Mouse (Mus musculus): ENCODE results near the gene Fgf11. TPM values are rescaled to one million over a fixed set of nuclear protein-coding genes. Genes with fewer than 3 reads are reported as not detected.

The Fgf11 gene
- polyA plus RNA-seq, 1 experiment from 2014 or later = 2.6 TPM

- H3K27ac ChIP-seq (ENCODE audit: low read length) = 0 out of 2 replicates have a peak within 1 kb of the TSS, but pooled peaks have one; percentile 43
- 2% methylated on average over 52 of the region's 52 CpGs for WGBS
Measured at GRCm38 (mm10) chr11:69795168-69795982, 6.3 kb downstream of the Fgf11 start, which contains the start of gene Chrnb1. Chrnb1 (minus strand) TSS chr11:69795943.

GRCm38 (mm10) chr11:69793429-69793828, 8.2 kb downstream of the Fgf11 start:
- Histone ChIP-seq H3K4me2 (replicated peaks; ENCODE audit: low read depth, low read length) (no peak overlapping the region), H3K9me3 (ENCODE audit: low read length) (no peaks in the 10 kb centered on the region), H3K27ac (ENCODE audit: low read length) (no peak overlapping the region), H3K36me3 (ENCODE audit: insufficient read depth, low read length) (no peaks in the 10 kb centered on the region), H3K9ac (replicated peaks; ENCODE audit: low read length) (no peak overlapping the region), H3K4me3 (ENCODE audit: low read length) (no peak overlapping the region), H3K27me3 (ENCODE audit: insufficient read depth, low read length) (peaks cover 5% of the 10 kb centered on the region; the same call in 1 of the 2 replicates), H3K4me1 (ENCODE audit: insufficient read depth, low read length) (peaks cover 6% of the 10 kb centered on the region; the same call in 1 of the 2 replicates)
- ATAC-seq (ENCODE audit: low FRiP score, low TSS enrichment) = no peak
- WGBS = 53% methylated on average over 5 of the region's 5 CpGs

More at GRCm38 (mm10) chr11:69795168-69795982, 6.3 kb downstream of the Fgf11 start, which contains the start of gene Chrnb1:
- Histone ChIP-seq H3K27me3 (ENCODE audit: insufficient read depth, low read length) (peaks cover 5% of the 10 kb centered on the region; the same call in 1 of the 2 replicates), H3K4me3 (ENCODE audit: low read length) (peak within 1 kb of the TSS; percentile 62), H3K9ac (replicated peaks; ENCODE audit: low read length) (peak within 1 kb of the TSS; percentile 73), H3K9me3 (ENCODE audit: low read length) (no peaks in the 10 kb centered on the region), H3K4me2 (replicated peaks; ENCODE audit: low read depth, low read length) (peak within 1 kb of the TSS; percentile 96), H3K36me3 (ENCODE audit: insufficient read depth, low read length) (no peaks in the 10 kb centered on the region), H3K4me1 (ENCODE audit: insufficient read depth, low read length) (peaks cover 20% of the 10 kb centered on the region)
- ATAC-seq (ENCODE audit: low FRiP score, low TSS enrichment) = peak; percentile 97

- no peak for ATAC-seq (ENCODE audit: low FRiP score, low TSS enrichment)
- no peak overlapping the region for H3K9ac ChIP-seq (replicated peaks; ENCODE audit: low read length)
- no peak overlapping the region for H3K4me2 ChIP-seq (replicated peaks; ENCODE audit: low read depth, low read length)
- no peaks in the 10 kb centered on the region for H3K36me3 ChIP-seq (ENCODE audit: insufficient read depth, low read length)
- H3K4me3 ChIP-seq (ENCODE audit: low read length) = no peak overlapping the region
- H3K27me3 ChIP-seq (ENCODE audit: insufficient read depth, low read length) = no peaks in the 10 kb centered on the region; the same call in 1 of the 2 replicates
- peaks cover 6% of the 10 kb centered on the region; the same call in 1 of the 2 replicates for H3K4me1 ChIP-seq (ENCODE audit: insufficient read depth, low read length)
- WGBS = 73% methylated on average over 5 of the region's 5 CpGs
- H3K9me3 ChIP-seq (ENCODE audit: low read length) = no peaks in the 10 kb centered on the region
- no peak overlapping the region for H3K27ac ChIP-seq (ENCODE audit: low read length)
Measured at GRCm38 (mm10) chr11:69791420-69791819, 10.2 kb downstream of the Fgf11 start.

- no peak overlapping the region for H3K27ac ChIP-seq (ENCODE audit: low read length)
- no peak for ATAC-seq (ENCODE audit: low FRiP score, low TSS enrichment)
- H3K27me3 ChIP-seq (ENCODE audit: insufficient read depth, low read length) = no peaks in the 10 kb centered on the region
- H3K4me2 ChIP-seq (replicated peaks; ENCODE audit: low read depth, low read length) = no peak overlapping the region
- WGBS = 33% methylated on average over 5 of the region's 5 CpGs
- no peaks in the 10 kb centered on the region for H3K9me3 ChIP-seq (ENCODE audit: low read length)
- H3K36me3 ChIP-seq (ENCODE audit: insufficient read depth, low read length) = no peaks in the 10 kb centered on the region
- H3K4me1 ChIP-seq (ENCODE audit: insufficient read depth, low read length) = no peaks in the 10 kb centered on the region
- no peak overlapping the region for H3K9ac ChIP-seq (replicated peaks; ENCODE audit: low read length)
- no peak overlapping the region for H3K4me3 ChIP-seq (ENCODE audit: low read length)
Measured at GRCm38 (mm10) chr11:69789431-69789830, 12.2 kb downstream of the Fgf11 start.

- Histone ChIP-seq H3K27ac (ENCODE audit: low read length) (no peak overlapping the region), H3K36me3 (ENCODE audit: insufficient read depth, low read length) (no peaks in the 10 kb centered on the region), H3K9me3 (ENCODE audit: low read length) (no peaks in the 10 kb centered on the region), H3K9ac (replicated peaks; ENCODE audit: low read length) (no peak overlapping the region), H3K27me3 (ENCODE audit: insufficient read depth, low read length) (no peaks in the 10 kb centered on the region), H3K4me2 (replicated peaks; ENCODE audit: low read depth, low read length) (no peak overlapping the region), H3K4me3 (ENCODE audit: low read length) (no peak overlapping the region), H3K4me1 (ENCODE audit: insufficient read depth, low read length) (no peaks in the 10 kb centered on the region)
- 86% methylated on average over 5 of the region's 5 CpGs for WGBS
- no peak for ATAC-seq (ENCODE audit: low FRiP score, low TSS enrichment)
Measured at GRCm38 (mm10) chr11:69787306-69787705, 14.4 kb downstream of the Fgf11 start.

- no peaks in the 10 kb centered on the region for H3K9me3 ChIP-seq (ENCODE audit: low read length)
- H3K27ac ChIP-seq (ENCODE audit: low read length) = no peak overlapping the region
- H3K4me1 ChIP-seq (ENCODE audit: insufficient read depth, low read length) = no peaks in the 10 kb centered on the region
- H3K4me2 ChIP-seq (replicated peaks; ENCODE audit: low read depth, low read length) = peak overlapping the region; percentile 36
- no peak overlapping the region; the same call in 1 of the 2 replicates for H3K9ac ChIP-seq (replicated peaks; ENCODE audit: low read length)
- ATAC-seq (ENCODE audit: low FRiP score, low TSS enrichment) = no peak
- WGBS = 32% methylated on average over 15 of the region's 15 CpGs
- H3K36me3 ChIP-seq (ENCODE audit: insufficient read depth, low read length) = no peaks in the 10 kb centered on the region
- H3K4me3 ChIP-seq (ENCODE audit: low read length) = peak overlapping the region; percentile 18; the same call in 1 of the 2 replicates
- no peaks in the 10 kb centered on the region for H3K27me3 ChIP-seq (ENCODE audit: insufficient read depth, low read length)
Measured at GRCm38 (mm10) chr11:69784793-69785272, 16.8 kb downstream of the Fgf11 start.

DNA sequence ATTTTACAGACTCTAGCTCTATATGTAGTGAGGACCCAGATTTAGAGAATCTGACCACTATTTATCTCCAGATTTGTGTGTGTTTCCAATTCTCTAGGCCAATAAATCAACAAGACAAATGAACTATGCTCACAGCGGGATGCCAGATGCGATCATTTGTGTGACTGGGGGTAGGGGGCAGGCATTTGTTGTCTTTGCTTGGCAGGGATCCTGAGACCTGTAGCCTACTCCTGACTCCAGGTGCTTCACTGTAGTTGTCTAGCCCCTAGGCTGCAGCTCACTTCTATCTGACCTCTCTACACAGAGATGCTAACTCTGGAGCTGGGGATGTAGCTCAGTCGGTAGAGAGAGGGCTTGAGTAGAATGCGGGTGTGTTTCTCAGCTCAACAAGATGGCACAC, 19.8 kb downstream of the Fgf11 start:
- no peak for ATAC-seq (ENCODE audit: low FRiP score, low TSS enrichment)
- no peak overlapping the region for H3K27ac ChIP-seq (ENCODE audit: low read length)
- H3K27me3 ChIP-seq (ENCODE audit: insufficient read depth, low read length) = 0 out of 2 replicates have a peak, but pooled peaks cover 3% of the 10 kb centered on the region
- H3K4me3 ChIP-seq (ENCODE audit: low read length) = no peak overlapping the region
- no peaks in the 10 kb centered on the region for H3K9me3 ChIP-seq (ENCODE audit: low read length)
- no peak overlapping the region for H3K4me2 ChIP-seq (replicated peaks; ENCODE audit: low read depth, low read length)
- H3K4me1 ChIP-seq (ENCODE audit: insufficient read depth, low read length) = peaks cover 12% of the 10 kb centered on the region; the same call in 1 of the 2 replicates
- WGBS = 28% methylated on average over 4 of the region's 4 CpGs
- H3K36me3 ChIP-seq (ENCODE audit: insufficient read depth, low read length) = no peaks in the 10 kb centered on the region
- no peak overlapping the region for H3K9ac ChIP-seq (replicated peaks; ENCODE audit: low read length)

DNA sequence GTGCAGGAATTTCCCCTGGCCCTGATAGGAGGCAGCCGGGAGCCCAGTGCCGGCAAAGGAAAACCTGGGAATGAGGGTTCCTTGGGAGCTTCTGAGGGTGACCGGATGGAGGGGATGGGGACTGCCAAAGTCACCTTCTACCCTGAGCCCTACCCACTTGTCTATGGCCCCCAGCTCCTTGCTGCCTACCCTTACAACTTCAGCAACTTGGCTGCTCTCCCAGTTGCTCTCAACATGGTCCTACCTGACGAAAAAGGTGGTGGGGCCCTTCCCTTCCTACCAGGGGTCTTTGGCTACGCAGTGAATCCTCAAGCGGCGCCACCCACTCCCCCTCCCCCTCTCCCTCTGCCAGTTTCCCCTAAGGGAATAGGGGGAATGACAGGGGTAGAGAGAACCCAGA, 22.7 kb downstream of the Fgf11 start:
- ATAC-seq (ENCODE audit: low FRiP score, low TSS enrichment) = no peak
- Histone ChIP-seq H3K27me3 (ENCODE audit: insufficient read depth, low read length) (0 out of 2 replicates have a peak, but pooled peaks cover 3% of the 10 kb centered on the region), H3K9me3 (ENCODE audit: low read length) (no peaks in the 10 kb centered on the region), H3K4me2 (replicated peaks; ENCODE audit: low read depth, low read length) (no peak overlapping the region; the same call in 1 of the 2 replicates), H3K4me3 (ENCODE audit: low read length) (no peak overlapping the region), H3K36me3 (ENCODE audit: insufficient read depth, low read length) (no peaks in the 10 kb centered on the region), H3K27ac (ENCODE audit: low read length) (no peak overlapping the region), H3K9ac (replicated peaks; ENCODE audit: low read length) (no peak overlapping the region), H3K4me1 (ENCODE audit: insufficient read depth, low read length) (peaks cover 19% of the 10 kb centered on the region; the same call in 1 of the 2 replicates)
- WGBS = 55% methylated on average over 7 of the region's 7 CpGs

GRCm38 (mm10) chr11:69778258-69778982, 23.2 kb downstream of the Fgf11 start:
- no peak overlapping the region for H3K27ac ChIP-seq (ENCODE audit: low read length)
- no peaks in the 10 kb centered on the region for H3K36me3 ChIP-seq (ENCODE audit: insufficient read depth, low read length)
- 61% methylated on average over 23 of the region's 23 CpGs for WGBS
- H3K9me3 ChIP-seq (ENCODE audit: low read length) = no peaks in the 10 kb centered on the region
- 0 out of 2 replicates have a peak, but pooled peaks have one; percentile 16 for ATAC-seq (ENCODE audit: low FRiP score, low TSS enrichment)
- no peak overlapping the region; the same call in 1 of the 2 replicates for H3K4me2 ChIP-seq (replicated peaks; ENCODE audit: low read depth, low read length)
- no peak overlapping the region for H3K4me3 ChIP-seq (ENCODE audit: low read length)
- H3K4me1 ChIP-seq (ENCODE audit: insufficient read depth, low read length) = peaks cover 19% of the 10 kb centered on the region; the same call in 1 of the 2 replicates
- 0 out of 2 replicates have a peak, but pooled peaks cover 3% of the 10 kb centered on the region for H3K27me3 ChIP-seq (ENCODE audit: insufficient read depth, low read length)
- H3K9ac ChIP-seq (replicated peaks; ENCODE audit: low read length) = no peak overlapping the region

Data from kidney, embryonic 16.5 days (tissue).